Comparison of ENCODE assay signal across 32 mouse cellular contexts in genomic region chr8:57346371-57346770, GRCm38 (mm10). TPM values are rescaled to one million over a fixed set of nuclear protein-coding genes. Genes with fewer than 3 reads are reported as not detected.
DNase-seq lines count a peak whose midpoint lies in the region; ATAC-seq lines count a peak whose summit lies in the region.
"Had no signal": no experiment of that assay in that cellular context is flagged by ENCODE, and none has a peak within 500 bp of the region (broad histone marks: within the 10 kb centered on the region; RNA-seq: fewer than 3 reads in every experiment).

No protein-coding gene starts in this region.

- peak; percentile 53 for DNase-seq in heart, adult 11 months
- DNase-seq in limb, embryonic 11.5 days (ENCODE audit: low spot score): peak; percentile 25
- no peak for DNase-seq in limb, embryonic 10.5 days (ENCODE audit: low spot score)
- DNase-seq in neural tube, embryonic 10.5 days (ENCODE audit: extremely low spot score, low spot score): peak; percentile 39
- no peak for DNase-seq in c-Kit-positive CD71-positive TER-119-positive erythroid progenitor cells, embryonic 14.5 days (ENCODE audit: low spot score)
- DNase-seq: adrenal gland, adult 2 months; adrenal gland, postnatal 14 days; B cell, adult 2 months; cerebellum, adult 11-12 months; cerebellum, adult 8-10 months; cerebellum, postnatal 10 days; cerebellum, postnatal 36 days; gastrocnemius, postnatal 25 days; heart, adult 2 months; heart, postnatal 14 days; heart, postnatal 4 days; kidney, adult 18-20 months had no signal

- H3K4me1 ChIP-seq in heart, embryonic 12.5 days (replicated peaks): peaks cover 65% of the 10 kb centered on the region
- peaks cover 40% of the 10 kb centered on the region for H3K4me1 ChIP-seq in limb, embryonic 11.5 days (ENCODE audit: control insufficient read depth, insufficient read depth, low read length)
- peaks cover 84% of the 10 kb centered on the region for H3K4me1 ChIP-seq in limb, embryonic 10.5 days
- 0 out of 2 replicates have a peak, but pooled peaks cover under 1% of the 10 kb centered on the region for H3K4me1 ChIP-seq in neural tube, embryonic 15.5 days
- peaks cover 16% of the 10 kb centered on the region for H3K4me1 ChIP-seq in embryonic facial prominence, embryonic 13.5 days
- H3K4me1 ChIP-seq: forebrain, embryonic 15.5 days; hindbrain, embryonic 13.5 days had no signal

- H3K36me3 ChIP-seq in heart, embryonic 12.5 days: peaks cover 12% of the 10 kb centered on the region
- no peaks in the 10 kb centered on the region for H3K36me3 ChIP-seq in limb, embryonic 11.5 days (ENCODE audit: control insufficient read depth, insufficient read depth, low read length)
- 0 out of 2 replicates have a peak, but pooled peaks cover 3% of the 10 kb centered on the region for H3K36me3 ChIP-seq in limb, embryonic 10.5 days
- no peaks in the 10 kb centered on the region for H3K36me3 ChIP-seq in neural tube, embryonic 15.5 days
- H3K36me3 ChIP-seq in embryonic facial prominence, embryonic 13.5 days: no peaks in the 10 kb centered on the region
- H3K36me3 ChIP-seq: embryonic facial prominence, embryonic 12.5 days; forebrain, embryonic 12.5 days; forebrain, embryonic 15.5 days; G1E; hindbrain, embryonic 13.5 days; intestine, embryonic 15.5 days had no signal

- 56% methylated on average over 7 of the region's 7 CpGs for WGBS in heart, embryonic 12.5 days
- 35% methylated on average over 7 of the region's 7 CpGs for WGBS in limb, embryonic 11.5 days
- whole genome bisulfite sequencing in limb, embryonic 10.5 days: 26% methylated on average over 7 of the region's 7 CpGs
- WGBS in neural tube, embryonic 15.5 days: 6% methylated on average over 7 of the region's 7 CpGs
- 8% methylated on average over 7 of the region's 7 CpGs for WGBS in embryonic facial prominence, embryonic 13.5 days

- H3K27ac ChIP-seq in heart, embryonic 12.5 days (ENCODE audit: poor library complexity, severe bottlenecking): no peak overlapping the region
- H3K27ac ChIP-seq in limb, embryonic 11.5 days (replicated peaks; ENCODE audit: low read depth, low read length): no peak overlapping the region
- H3K27ac ChIP-seq in limb, embryonic 10.5 days: no peak overlapping the region; the same call in 1 of the 2 replicates
- H3K27ac ChIP-seq in neural tube, embryonic 15.5 days (replicated peaks): no peak overlapping the region
- peak overlapping the region; percentile 1; the same call in 1 of the 2 replicates for H3K27ac ChIP-seq in embryonic facial prominence, embryonic 13.5 days
- H3K27ac ChIP-seq: embryonic facial prominence, embryonic 12.5 days; forebrain, embryonic 12.5 days; forebrain, embryonic 15.5 days; heart, adult 2 months; heart, embryonic 13.5 days; hindbrain, embryonic 13.5 days; intestine, embryonic 15.5 days had no signal

- H3K4me2 ChIP-seq in heart, embryonic 12.5 days: no peak overlapping the region
- no peak overlapping the region for H3K4me2 ChIP-seq in limb, embryonic 11.5 days (ENCODE audit: low read depth, severe bottlenecking)
- no peak overlapping the region for H3K4me2 ChIP-seq in neural tube, embryonic 15.5 days
- H3K4me2 ChIP-seq in embryonic facial prominence, embryonic 13.5 days: peak overlapping the region; percentile 9; the same call in 1 of the 2 replicates
- H3K4me2 ChIP-seq: embryonic facial prominence, embryonic 12.5 days; forebrain, embryonic 12.5 days; forebrain, embryonic 15.5 days; hindbrain, embryonic 13.5 days; intestine, embryonic 15.5 days had no signal

- no peak for ATAC-seq in heart, embryonic 12.5 days (ENCODE audit: insufficient number of reproducible peaks, low FRiP score)
- ATAC-seq in limb, embryonic 11.5 days (ENCODE audit: insufficient number of reproducible peaks, low FRiP score, low TSS enrichment, low read depth): no peak
- no peak for ATAC-seq in neural tube, embryonic 15.5 days (ENCODE audit: low FRiP score)
- no peak for ATAC-seq in embryonic facial prominence, embryonic 13.5 days (ENCODE audit: insufficient number of reproducible peaks, insufficient read depth, low FRiP score, low TSS enrichment, low read depth)
- ATAC-seq: forebrain, embryonic 15.5 days; hindbrain, embryonic 16.5 days; intestine, embryonic 15.5 days; Patski had no signal

- no peaks in the 10 kb centered on the region for H3K9me3 ChIP-seq in heart, embryonic 12.5 days (replicated peaks)
- H3K9me3 ChIP-seq in limb, embryonic 11.5 days (ENCODE audit: control insufficient read depth, low read length): no peaks in the 10 kb centered on the region
- H3K9me3 ChIP-seq in limb, embryonic 10.5 days (replicated peaks): no peaks in the 10 kb centered on the region
- H3K9me3 ChIP-seq in neural tube, embryonic 15.5 days (replicated peaks): no peaks in the 10 kb centered on the region
- H3K9me3 ChIP-seq in embryonic facial prominence, embryonic 13.5 days: no peaks in the 10 kb centered on the region
- H3K9me3 ChIP-seq: embryonic facial prominence, embryonic 12.5 days; forebrain, embryonic 12.5 days; forebrain, embryonic 15.5 days; G1E; heart, embryonic 13.5 days; hindbrain, embryonic 13.5 days; intestine, embryonic 15.5 days had no signal

- H3K9ac ChIP-seq in heart, embryonic 12.5 days: no peak overlapping the region
- H3K9ac ChIP-seq in limb, embryonic 11.5 days (ENCODE audit: low read length): no peak overlapping the region
- no peak overlapping the region for H3K9ac ChIP-seq in neural tube, embryonic 15.5 days (replicated peaks)
- H3K9ac ChIP-seq in embryonic facial prominence, embryonic 13.5 days: no peak overlapping the region
- H3K9ac ChIP-seq: embryonic facial prominence, embryonic 12.5 days; forebrain, embryonic 12.5 days; forebrain, embryonic 15.5 days; heart, embryonic 13.5 days; hindbrain, embryonic 13.5 days; intestine, embryonic 15.5 days had no signal

- no peak overlapping the region for H3K4me3 ChIP-seq in heart, embryonic 12.5 days
- H3K4me3 ChIP-seq in limb, embryonic 11.5 days (ENCODE audit: low read depth, low read length): no peak overlapping the region
- no peak overlapping the region for H3K4me3 ChIP-seq in limb, embryonic 10.5 days
- no peak overlapping the region for H3K4me3 ChIP-seq in neural tube, embryonic 15.5 days (replicated peaks)
- no peak overlapping the region for H3K4me3 ChIP-seq in embryonic facial prominence, embryonic 13.5 days
- H3K4me3 ChIP-seq: embryonic facial prominence, embryonic 12.5 days; erythroblast, embryonic 14.5 days; forebrain, embryonic 12.5 days; forebrain, embryonic 15.5 days; heart, adult 2 months; heart, embryonic 13.5 days; hindbrain, embryonic 13.5 days; intestine, embryonic 15.5 days had no signal

- H3K27me3 ChIP-seq in heart, embryonic 12.5 days (replicated peaks): no peaks in the 10 kb centered on the region
- H3K27me3 ChIP-seq in limb, embryonic 11.5 days (ENCODE audit: control insufficient read depth, insufficient read depth, low read length): peaks cover 34% of the 10 kb centered on the region
- H3K27me3 ChIP-seq in limb, embryonic 10.5 days (ENCODE audit: low read depth, poor library complexity, severe bottlenecking): peaks cover 99% of the 10 kb centered on the region
- H3K27me3 ChIP-seq in neural tube, embryonic 15.5 days (replicated peaks): peaks cover 97% of the 10 kb centered on the region
- peaks cover 98% of the 10 kb centered on the region for H3K27me3 ChIP-seq in embryonic facial prominence, embryonic 13.5 days
- H3K27me3 ChIP-seq: CH12.LX, Patski had no signal

RNA-seq across cellular contexts. Expression of gene Hand2, which starts 25.6 kb away (rescaled TPM):
- polyA plus RNA-seq in heart, embryonic 12.5 days (2016; fragmentation: Nextera tagmentation; extraction: Ambion mirVana): 18.0 and 19.4 TPM in 2 replicates
- 27.3 and 30.3 TPM in 2 replicates for polyA plus RNA-seq in limb, embryonic 11.5 days (2014; fragmentation: Nextera tagmentation; extraction: Ambion mirVana)
- 9.8 and 10.1 TPM in 2 replicates for polyA plus RNA-seq in limb, embryonic 10.5 days (2016; fragmentation: Nextera tagmentation; extraction: Ambion mirVana)
- polyA plus RNA-seq in neural tube, embryonic 15.5 days (2015; fragmentation: Nextera tagmentation; extraction: Ambion mirVana): 1.0 TPM in 1 of 2 replicates, not detected in the other
- 2.8 and 8.3 TPM in 2 replicates for polyA plus RNA-seq in embryonic facial prominence, embryonic 13.5 days (2015; fragmentation: Nextera tagmentation; extraction: Ambion mirVana)
- polyA plus RNA-seq: cortical plate, adult 2 months; erythroblast, embryonic 14.5 days; forebrain, embryonic 12.5 days; forebrain, embryonic 15.5 days; G1E; hindbrain, embryonic 13.5 days; hindbrain, embryonic 16.5 days had no signal

Comparison
In these comparisons a context has a peak if more than half of its experiments do, and no peak if none do; other contexts are left out.
1. DNase-seq: peak in heart, adult 11 months (single experiment), limb, embryonic 11.5 days (single experiment) and neural tube, embryonic 10.5 days (single experiment); none in limb, embryonic 10.5 days (single experiment) and c-Kit-positive CD71-positive TER-119-positive erythroid progenitor cells, embryonic 14.5 days (single experiment).